Mouse (Mus musculus) embryo, embryonic 9.5 days (tissue): Measurements from ENCODE around the gene Arsj.
A peak's percentile ranks its signal among the peaks of the same experiment; 100 is the strongest.

ENCODE experiments used
- DNase-seq: peaks from one replicate; pipeline ENCODE4 v3.0.0-alpha.2; 2017; ENCODE audit errors: extremely low spot score

The Arsj gene

GRCm38 (mm10) chr3:126400726-126401125 lies 37.2 kb downstream of the Arsj start:
- no peak for DNase-seq

GRCm38 (mm10) chr3:126402836-126403235 lies 39.4 kb downstream of the Arsj start:
- DNase-seq, result peak; percentile 68

- no peak for DNase-seq
These were observed 40.7 kb downstream of the Arsj start for GRCm38 (mm10) chr3:126404199-126404598.

GRCm38 (mm10) chr3:126430524-126431064 lies 67.1 kb downstream of the Arsj start:
- no peak for DNase-seq

GRCm38 (mm10) chr3:126439331-126439730 lies 75.8 kb downstream of the Arsj start:
- no peak for DNase-seq

DNA sequence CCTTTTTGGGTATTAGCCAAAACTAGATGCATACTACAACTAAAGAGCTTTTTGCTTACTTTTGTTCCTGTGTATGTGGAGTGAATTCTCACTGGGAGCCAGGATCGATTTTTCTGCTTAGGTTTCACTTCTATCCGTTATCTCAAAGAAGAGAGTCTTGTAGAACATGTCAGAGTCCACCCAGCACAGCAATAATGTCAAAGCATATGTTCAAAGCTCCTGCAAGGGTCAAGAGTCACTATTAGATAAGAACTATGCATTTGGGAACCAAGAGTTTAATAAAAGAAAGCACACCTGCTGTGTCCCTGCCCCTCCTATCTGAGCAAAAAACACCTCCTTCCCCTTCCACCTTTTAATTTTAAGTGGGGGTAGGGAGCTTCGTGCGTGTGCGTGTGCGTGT lies 85.6 kb downstream of the Arsj start:
- no peak for DNase-seq

DNA sequence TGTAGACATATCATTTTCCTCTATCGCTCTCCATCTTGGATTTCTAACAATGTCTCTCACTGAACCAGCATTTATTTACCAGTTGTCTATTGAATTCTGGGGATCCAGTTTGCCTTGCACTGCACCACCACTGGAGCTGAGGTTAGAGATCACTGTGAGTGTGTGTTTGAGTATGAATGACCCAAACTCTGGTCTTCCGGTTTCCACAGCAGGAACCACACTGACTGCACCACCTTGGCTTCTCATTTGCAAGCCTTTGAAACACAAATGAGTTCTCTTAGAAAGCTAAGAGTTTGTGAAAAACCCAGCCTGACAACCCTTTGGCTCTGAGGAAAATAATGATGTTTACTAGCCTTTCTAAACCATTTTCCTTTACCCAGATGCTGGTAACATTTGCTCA lies 86.0 kb downstream of the Arsj start:
- no peak for DNase-seq

DNA sequence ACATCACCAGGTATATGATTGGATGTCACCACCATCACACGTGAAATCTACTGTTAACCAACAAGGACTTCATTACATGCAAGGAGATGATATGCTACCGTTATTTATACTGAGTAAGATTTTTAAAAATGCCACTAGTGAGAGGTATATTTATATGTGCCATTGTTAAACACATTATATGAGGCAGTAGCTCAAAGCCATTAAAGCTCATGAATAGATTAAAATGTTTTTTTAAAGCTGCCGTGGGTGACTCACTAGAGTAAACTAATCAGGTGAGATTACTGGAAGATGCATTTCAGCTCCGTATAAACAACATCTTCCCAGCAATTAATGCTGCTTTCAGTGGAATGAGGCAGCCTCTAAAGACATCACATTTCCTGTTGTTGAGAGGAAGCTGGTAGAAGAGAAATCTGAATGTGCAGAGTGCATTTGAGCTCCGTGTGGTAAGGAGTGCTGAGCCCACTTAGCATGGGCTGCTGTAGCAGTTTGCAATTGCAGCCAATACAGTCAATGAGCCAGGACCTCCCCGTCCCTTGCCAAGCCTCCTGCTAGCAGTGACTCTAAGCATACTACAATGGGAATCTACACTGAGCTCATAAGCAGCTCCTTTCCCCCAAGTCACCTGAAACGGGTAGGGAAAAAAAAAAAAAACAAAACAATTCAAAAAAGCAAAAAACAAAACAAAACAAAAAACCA lies 92.5 kb downstream of the Arsj start:
- no peak for DNase-seq

- DNase-seq, result no peak
These were observed 99.8 kb downstream of the Arsj start for GRCm38 (mm10) chr3:126463119-126463815.

DNA sequence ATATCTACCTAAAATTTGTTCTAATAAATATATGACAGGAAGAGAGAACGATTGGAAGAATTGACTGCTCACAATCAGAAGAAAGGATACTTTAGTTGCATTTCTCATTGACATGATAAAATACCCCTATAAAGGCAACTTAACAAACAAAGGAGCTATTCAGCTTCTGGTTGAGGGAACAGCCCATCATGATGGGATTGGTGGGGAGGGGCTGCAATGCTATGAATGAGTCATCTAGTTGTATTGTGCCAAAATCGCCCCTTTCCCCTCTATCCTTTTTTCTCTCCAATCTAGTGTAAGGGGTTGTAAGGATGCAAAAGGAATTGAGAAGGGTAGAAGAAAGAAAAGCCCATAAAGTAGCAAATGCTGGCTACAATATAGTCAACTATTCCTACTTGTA lies 100.8 kb downstream of the Arsj start:
- DNase-seq, result no peak
